Mouse (Mus musculus): Measurements from ENCODE around the gene Rcor3. TPM values are rescaled to one million over a fixed set of nuclear protein-coding genes. Genes with fewer than 3 reads are reported as not detected.

Gene Rcor3
- 28.3 and 37.0 TPM in 2 replicates for polyA plus RNA-seq (2012; rRNA removed)

GRCm38 (mm10) chr1:192137926-192138910, at the start of gene Rcor3:
TSS of gene Rcor3 (minus strand) at chr1:192138062.
- DNase-seq (ENCODE audit: extremely low spot score in 1 of 2, low spot score in 1 of 2), result peak; percentile 33 to 68

GRCm38 (mm10) chr1:192181696-192182257, 43.9 kb upstream of the Rcor3 start:
- no peak for DNase-seq (ENCODE audit: extremely low spot score in 1 of 2, low spot score in 1 of 2)

- no peak for DNase-seq (ENCODE audit: extremely low spot score in 1 of 2, low spot score in 1 of 2)
Observed at GRCm38 (mm10) chr1:192179877-192180276, 42.0 kb upstream of the Rcor3 start.

GRCm38 (mm10) chr1:192171477-192171876, 33.6 kb upstream of the Rcor3 start:
- no peak for DNase-seq (ENCODE audit: extremely low spot score in 1 of 2, low spot score in 1 of 2)

GRCm38 (mm10) chr1:192151179-192151578, 13.3 kb upstream of the Rcor3 start:
- DNase-seq (ENCODE audit: extremely low spot score in 1 of 2, low spot score in 1 of 2), result no peak

- no peak for DNase-seq (ENCODE audit: extremely low spot score in 1 of 2, low spot score in 1 of 2)
Observed at GRCm38 (mm10) chr1:192140313-192140712, 2.5 kb upstream of the Rcor3 start.

- peak in 1 of 2 experiments; percentile 22 for DNase-seq (ENCODE audit: extremely low spot score in 1 of 2, low spot score in 1 of 2)
Observed at GRCm38 (mm10) chr1:192137291-192137925, 454 bp downstream of the Rcor3 start.

- DNase-seq (ENCODE audit: extremely low spot score in 1 of 2, low spot score in 1 of 2), result peak; percentile 70 to 90
Observed at GRCm38 (mm10) chr1:192136561-192137290, 1.1 kb downstream of the Rcor3 start.

- DNase-seq (ENCODE audit: extremely low spot score in 1 of 2, low spot score in 1 of 2), result no peak
Observed at GRCm38 (mm10) chr1:192130202-192130601, 7.7 kb downstream of the Rcor3 start.

- DNase-seq (ENCODE audit: extremely low spot score in 1 of 2, low spot score in 1 of 2), result no peak
Observed at GRCm38 (mm10) chr1:192128343-192128742, 9.5 kb downstream of the Rcor3 start.

GRCm38 (mm10) chr1:192125761-192126160, 12.1 kb downstream of the Rcor3 start:
- no peak for DNase-seq (ENCODE audit: extremely low spot score in 1 of 2, low spot score in 1 of 2)

- DNase-seq (ENCODE audit: extremely low spot score in 1 of 2, low spot score in 1 of 2), result no peak
Observed at GRCm38 (mm10) chr1:192116262-192116661, 21.6 kb downstream of the Rcor3 start.

GRCm38 (mm10) chr1:192115378-192115777, 22.5 kb downstream of the Rcor3 start:
- no peak for DNase-seq (ENCODE audit: extremely low spot score in 1 of 2, low spot score in 1 of 2)

- no peak for DNase-seq (ENCODE audit: extremely low spot score in 1 of 2, low spot score in 1 of 2)
Observed at GRCm38 (mm10) chr1:192109169-192109568, 28.7 kb downstream of the Rcor3 start.

GRCm38 (mm10) chr1:192107352-192107751, 30.5 kb downstream of the Rcor3 start:
- peak in 1 of 2 experiments; percentile 48 for DNase-seq (ENCODE audit: extremely low spot score in 1 of 2, low spot score in 1 of 2)

GRCm38 (mm10) chr1:192105902-192106389, 31.9 kb downstream of the Rcor3 start:
- DNase-seq (ENCODE audit: extremely low spot score in 1 of 2, low spot score in 1 of 2), result no peak

- DNase-seq (ENCODE audit: extremely low spot score in 1 of 2, low spot score in 1 of 2), result no peak
Observed at GRCm38 (mm10) chr1:192104021-192104420, 33.8 kb downstream of the Rcor3 start.

GRCm38 (mm10) chr1:192103176-192103575, 34.7 kb downstream of the Rcor3 start:
- DNase-seq (ENCODE audit: extremely low spot score in 1 of 2, low spot score in 1 of 2), result no peak

- DNase-seq (ENCODE audit: extremely low spot score in 1 of 2, low spot score in 1 of 2), result peak; percentile 71 to 84
Observed at GRCm38 (mm10) chr1:192101359-192101758, 36.5 kb downstream of the Rcor3 start.

- no peak for DNase-seq (ENCODE audit: extremely low spot score in 1 of 2, low spot score in 1 of 2)
Observed at GRCm38 (mm10) chr1:192100742-192101141, 37.1 kb downstream of the Rcor3 start.
